Mouse (Mus musculus): ENCODE measurements around the gene 2310061I04Rik. TPM values are rescaled to one million over a fixed set of nuclear protein-coding genes. Genes with fewer than 3 reads are reported as not detected.

2310061I04Rik gene
- total and polyA plus RNA-seq, 3 experiments: 3.1 to 163 (median 32.7) TPM

DNA sequence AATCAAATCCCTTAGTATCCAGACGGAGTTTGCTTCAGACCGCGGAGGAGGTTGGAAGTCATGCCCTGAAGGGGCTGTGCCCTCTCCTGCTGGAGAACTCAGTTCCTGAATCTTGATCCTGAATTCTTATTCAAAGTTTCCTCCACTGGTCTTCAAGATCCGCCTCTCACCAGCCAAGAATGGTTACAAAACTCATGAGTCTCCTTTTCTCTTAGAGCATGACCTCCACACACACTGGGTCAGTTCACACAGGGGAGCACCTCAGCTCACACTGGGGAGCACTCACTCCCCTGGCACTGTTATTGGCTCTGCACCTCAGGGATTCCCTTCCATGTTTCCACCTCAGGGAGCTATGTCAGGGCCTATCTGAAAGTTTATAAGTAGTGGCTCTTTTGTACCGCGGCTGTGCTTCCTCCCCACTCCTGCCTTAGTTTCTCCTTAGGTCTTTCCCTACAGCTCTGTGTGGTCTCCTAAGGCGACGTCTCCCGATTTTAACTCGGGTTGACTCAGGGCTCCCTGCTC is 32.3 kb downstream of the 2310061I04Rik start:
- no peak for ATAC-seq (ENCODE audit: extremely low read depth, insufficient number of reproducible peaks, low FRiP score, poor library complexity, severe bottlenecking)
- Histone ChIP-seq H3K4me1 (ENCODE audit: insufficient read depth, low read depth, low read length) (peaks cover 95% of the 10 kb centered on the region), H3K27me3 (ENCODE audit: insufficient read depth, low read length) (peaks cover 17% of the 10 kb centered on the region; the same call in 1 of the 2 replicates), H3K4me3 (ENCODE audit: low read depth, low read length) (peak overlapping the region; percentile 74; the same call in 1 of the 2 replicates), H3K9me3 (replicated peaks) (no peaks in the 10 kb centered on the region), H3K36me3 (replicated peaks) (peaks cover 25% of the 10 kb centered on the region)
- TF ChIP-seq GATA1 (IDR thresholded peaks at IDR 0.05; ENCODE audit: borderline replicate concordance, low read length): no peak
- TF ChIP-seq POLR2AphosphoS5 (IDR thresholded peaks at IDR 0.05; ENCODE audit: insufficient replicate concordance, low read depth, low read length): no peak
- no peak for TF ChIP-seq TAL1 (conservative IDR thresholded peaks at IDR 0.05; ENCODE audit: low read depth, low read length)
- TF ChIP-seq GATA2 (IDR thresholded peaks at IDR 0.05; ENCODE audit: borderline replicate concordance, low read depth, low read length): no peak
- no peak for TF ChIP-seq CTCF (IDR thresholded peaks at IDR 0.05; ENCODE audit: low read depth, low read length)
- no peak for DNase-seq (ENCODE audit: low spot score)

GRCm38 (mm10) chr17:35861198-35861857 is 35.9 kb downstream of the 2310061I04Rik start, which contains the start of gene Nrm:
Gene Nrm (plus strand): TSS chr17:35861318.
- TF ChIP-seq GATA1 (IDR thresholded peaks at IDR 0.05; ENCODE audit: borderline replicate concordance, low read length): no peak
- no peak for TF ChIP-seq CTCF (IDR thresholded peaks at IDR 0.05; ENCODE audit: low read depth, low read length)
- no peak for TF ChIP-seq TAL1 (conservative IDR thresholded peaks at IDR 0.05; ENCODE audit: low read depth, low read length)
- no peak for TF ChIP-seq POLR2AphosphoS5 (IDR thresholded peaks at IDR 0.05; ENCODE audit: insufficient replicate concordance, low read depth, low read length)
- Histone ChIP-seq H3K4me1 (ENCODE audit: insufficient read depth, low read depth, low read length) (peaks cover 78% of the 10 kb centered on the region), H3K4me3 (ENCODE audit: low read depth, low read length) (peak within 1 kb of the TSS; percentile 87), H3K9me3 (replicated peaks) (no peaks in the 10 kb centered on the region), H3K36me3 (replicated peaks) (peaks cover 54% of the 10 kb centered on the region), H3K27me3 (ENCODE audit: insufficient read depth, low read length) (peaks cover 6% of the 10 kb centered on the region; the same call in 1 of the 2 replicates)
- peak; percentile 79 for DNase-seq (ENCODE audit: low spot score)
- ATAC-seq (ENCODE audit: extremely low read depth, insufficient number of reproducible peaks, low FRiP score, poor library complexity, severe bottlenecking): peak; percentile 69

GRCm38 (mm10) chr17:35860831-35861197 is 36.4 kb downstream of the 2310061I04Rik start:
- TF ChIP-seq TAL1 (conservative IDR thresholded peaks at IDR 0.05; ENCODE audit: low read depth, low read length) (no peak), GATA2 (IDR thresholded peaks at IDR 0.05; ENCODE audit: borderline replicate concordance, low read depth, low read length) (no peak), CTCF (IDR thresholded peaks at IDR 0.05; ENCODE audit: low read depth, low read length) (no peak), GATA1 (IDR thresholded peaks at IDR 0.05; ENCODE audit: borderline replicate concordance, low read length) (no peak), POLR2AphosphoS5 (IDR thresholded peaks at IDR 0.05; ENCODE audit: insufficient replicate concordance, low read depth, low read length) (no peak)
- no peaks in the 10 kb centered on the region for H3K9me3 ChIP-seq (replicated peaks)
- peaks cover 58% of the 10 kb centered on the region for H3K36me3 ChIP-seq (replicated peaks)
- DNase-seq (ENCODE audit: low spot score): no peak
- H3K4me1 ChIP-seq (ENCODE audit: insufficient read depth, low read depth, low read length): peaks cover 73% of the 10 kb centered on the region
- H3K27me3 ChIP-seq (ENCODE audit: insufficient read depth, low read length): peaks cover 1% of the 10 kb centered on the region; the same call in 1 of the 2 replicates
- peak overlapping the region; percentile 87 for H3K4me3 ChIP-seq (ENCODE audit: low read depth, low read length)
- ATAC-seq (ENCODE audit: extremely low read depth, insufficient number of reproducible peaks, low FRiP score, poor library complexity, severe bottlenecking): no peak

DNA sequence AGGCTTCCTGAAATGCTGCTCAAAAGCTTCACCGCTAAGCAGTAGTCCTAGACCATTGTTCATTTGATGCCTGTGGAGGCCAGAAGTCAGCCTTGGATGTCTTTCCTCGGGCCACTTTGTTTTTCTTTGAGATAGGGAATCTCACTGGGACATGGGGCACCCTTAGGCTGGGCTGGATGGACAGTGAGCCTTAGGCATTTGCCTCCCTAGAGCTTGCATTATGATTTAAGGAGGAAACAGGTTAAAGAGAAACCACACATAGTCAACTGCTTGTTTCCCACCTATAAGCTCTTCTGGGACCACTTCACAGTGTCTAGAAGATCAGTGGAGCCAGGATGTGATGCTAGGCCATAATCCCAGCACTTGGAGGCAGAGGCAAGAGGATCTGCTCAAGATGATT is 37.4 kb downstream of the 2310061I04Rik start:
- ATAC-seq (ENCODE audit: extremely low read depth, insufficient number of reproducible peaks, low FRiP score, poor library complexity, severe bottlenecking) (no peak), DNase-seq (ENCODE audit: low spot score) (no peak)
- TF ChIP-seq GATA1 (IDR thresholded peaks at IDR 0.05; ENCODE audit: borderline replicate concordance, low read length): no peak
- TF ChIP-seq TAL1 (conservative IDR thresholded peaks at IDR 0.05; ENCODE audit: low read depth, low read length): no peak
- no peak for TF ChIP-seq POLR2AphosphoS5 (IDR thresholded peaks at IDR 0.05; ENCODE audit: insufficient replicate concordance, low read depth, low read length)
- TF ChIP-seq CTCF (IDR thresholded peaks at IDR 0.05; ENCODE audit: low read depth, low read length): no peak
- Histone ChIP-seq H3K9me3 (replicated peaks) (no peaks in the 10 kb centered on the region), H3K4me1 (ENCODE audit: insufficient read depth, low read depth, low read length) (peaks cover 68% of the 10 kb centered on the region), H3K36me3 (replicated peaks) (peaks cover 64% of the 10 kb centered on the region), H3K27me3 (ENCODE audit: insufficient read depth, low read length) (no peaks in the 10 kb centered on the region), H3K4me3 (ENCODE audit: low read depth, low read length) (no peak overlapping the region)

GRCm38 (mm10) chr17:35859371-35859770 is 37.9 kb downstream of the 2310061I04Rik start:
- H3K4me3 ChIP-seq (ENCODE audit: low read depth, low read length): no peak overlapping the region
- TF ChIP-seq TAL1 (conservative IDR thresholded peaks at IDR 0.05; ENCODE audit: low read depth, low read length) (no peak), GATA2 (IDR thresholded peaks at IDR 0.05; ENCODE audit: borderline replicate concordance, low read depth, low read length) (no peak), GATA1 (IDR thresholded peaks at IDR 0.05; ENCODE audit: borderline replicate concordance, low read length) (no peak), POLR2AphosphoS5 (IDR thresholded peaks at IDR 0.05; ENCODE audit: insufficient replicate concordance, low read depth, low read length) (no peak), CTCF (IDR thresholded peaks at IDR 0.05; ENCODE audit: low read depth, low read length) (no peak)
- H3K27me3 ChIP-seq (ENCODE audit: insufficient read depth, low read length): no peaks in the 10 kb centered on the region
- no peaks in the 10 kb centered on the region for H3K9me3 ChIP-seq (replicated peaks)
- H3K4me1 ChIP-seq (ENCODE audit: insufficient read depth, low read depth, low read length): peaks cover 68% of the 10 kb centered on the region
- peaks cover 64% of the 10 kb centered on the region for H3K36me3 ChIP-seq (replicated peaks)
- ATAC-seq (ENCODE audit: extremely low read depth, insufficient number of reproducible peaks, low FRiP score, poor library complexity, severe bottlenecking) (no peak), DNase-seq (ENCODE audit: low spot score) (no peak)

DNA sequence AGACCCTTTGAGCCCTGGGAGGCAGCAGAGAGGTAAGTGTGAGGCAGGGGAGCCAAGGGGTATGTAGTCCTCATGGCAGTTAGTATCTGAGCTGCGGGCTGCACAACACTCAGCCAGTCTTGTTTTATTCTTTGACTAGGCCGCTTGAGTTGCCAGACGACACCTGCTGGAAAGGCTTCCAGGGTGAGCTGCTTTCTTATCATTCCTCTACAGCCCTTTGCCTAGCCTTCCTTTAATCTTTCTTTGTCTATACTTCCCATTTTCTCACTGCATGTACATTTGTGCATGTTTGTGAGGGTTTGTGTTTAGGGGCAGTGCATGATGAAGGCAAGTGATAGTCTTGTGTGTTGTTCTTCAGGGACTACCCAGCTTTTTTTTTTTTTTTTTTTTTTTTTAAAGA is 46.3 kb downstream of the 2310061I04Rik start:
- peaks cover 90% of the 10 kb centered on the region for H3K36me3 ChIP-seq (replicated peaks)

More for the DNA sequence above, 46.3 kb downstream of the 2310061I04Rik start:
- ATAC-seq (ENCODE audit: extremely low read depth, insufficient number of reproducible peaks, low FRiP score, poor library complexity, severe bottlenecking) (peak; percentile 68), DNase-seq (ENCODE audit: low spot score) (peak; percentile 46)
- H3K9me3 ChIP-seq (replicated peaks): no peaks in the 10 kb centered on the region
- peaks cover 65% of the 10 kb centered on the region for H3K4me1 ChIP-seq (ENCODE audit: insufficient read depth, low read depth, low read length)
- no peaks in the 10 kb centered on the region for H3K27me3 ChIP-seq (ENCODE audit: insufficient read depth, low read length)
- H3K4me3 ChIP-seq (ENCODE audit: low read depth, low read length): no peak overlapping the region
- TF ChIP-seq POLR2AphosphoS5 (IDR thresholded peaks at IDR 0.05; ENCODE audit: insufficient replicate concordance, low read depth, low read length) (no peak), GATA1 (IDR thresholded peaks at IDR 0.05; ENCODE audit: borderline replicate concordance, low read length) (no peak), CTCF (IDR thresholded peaks at IDR 0.05; ENCODE audit: low read depth, low read length) (no peak), TAL1 (conservative IDR thresholded peaks at IDR 0.05; ENCODE audit: low read depth, low read length) (peak; percentile 89), GATA2 (IDR thresholded peaks at IDR 0.05; ENCODE audit: borderline replicate concordance, low read depth, low read length) (no peak)

Measured in G1E (cell line).